Mouse (Mus musculus): ENCODE results near the gene Zfp704.

Gene Zfp704

GRCm38 (mm10) chr3:9456380-9456890 lies 153.4 kb downstream of the Zfp704 start:
- DNase-seq (ENCODE audit: low spot score) = no peak

GRCm38 (mm10) chr3:9455351-9455750 lies 154.5 kb downstream of the Zfp704 start:
- no peak for DNase-seq (ENCODE audit: low spot score)

GRCm38 (mm10) chr3:9454556-9455330 lies 155.1 kb downstream of the Zfp704 start:
- no peak for DNase-seq (ENCODE audit: low spot score)

- no peak for DNase-seq (ENCODE audit: low spot score)
Observed at GRCm38 (mm10) chr3:9450521-9450920, 159.4 kb downstream of the Zfp704 start.

- DNase-seq (ENCODE audit: low spot score) = no peak
Observed at GRCm38 (mm10) chr3:9449261-9450007, 160.5 kb downstream of the Zfp704 start.

- no peak for DNase-seq (ENCODE audit: low spot score)
Observed at GRCm38 (mm10) chr3:9448541-9448940, 161.3 kb downstream of the Zfp704 start.

GRCm38 (mm10) chr3:9444558-9444957 lies 165.3 kb downstream of the Zfp704 start:
- DNase-seq (ENCODE audit: low spot score) = no peak

- DNase-seq (ENCODE audit: low spot score) = no peak
Observed at GRCm38 (mm10) chr3:9443981-9444380, 165.9 kb downstream of the Zfp704 start.

GRCm38 (mm10) chr3:9443476-9443875 lies 166.4 kb downstream of the Zfp704 start:
- no peak for DNase-seq (ENCODE audit: low spot score)

GRCm38 (mm10) chr3:9441566-9442540 lies 168.0 kb downstream of the Zfp704 start:
- DNase-seq (ENCODE audit: low spot score) = no peak

GRCm38 (mm10) chr3:9440466-9440865 lies 169.4 kb downstream of the Zfp704 start:
- no peak for DNase-seq (ENCODE audit: low spot score)

GRCm38 (mm10) chr3:9439619-9440286 lies 170.1 kb downstream of the Zfp704 start:
- no peak for DNase-seq (ENCODE audit: low spot score)

GRCm38 (mm10) chr3:9436256-9436655 lies 173.6 kb downstream of the Zfp704 start:
- no peak for DNase-seq (ENCODE audit: low spot score)

GRCm38 (mm10) chr3:9434394-9435175 lies 175.3 kb downstream of the Zfp704 start:
- DNase-seq (ENCODE audit: low spot score) = no peak

GRCm38 (mm10) chr3:9432796-9433526 lies 176.9 kb downstream of the Zfp704 start:
- no peak for DNase-seq (ENCODE audit: low spot score)

- DNase-seq (ENCODE audit: low spot score) = no peak
Observed at GRCm38 (mm10) chr3:9432226-9432625, 177.7 kb downstream of the Zfp704 start.

- DNase-seq (ENCODE audit: low spot score) = no peak
Observed at GRCm38 (mm10) chr3:9429946-9430345, 179.9 kb downstream of the Zfp704 start.

GRCm38 (mm10) chr3:9427826-9428225 lies 182.1 kb downstream of the Zfp704 start:
- no peak for DNase-seq (ENCODE audit: low spot score)

- DNase-seq (ENCODE audit: low spot score) = no peak
Observed at GRCm38 (mm10) chr3:9425661-9426060, 184.2 kb downstream of the Zfp704 start.

GRCm38 (mm10) chr3:9424637-9425036 lies 185.2 kb downstream of the Zfp704 start:
- no peak for DNase-seq (ENCODE audit: low spot score)

Data from left cerebral cortex, adult 11 months (tissue).